Mouse (Mus musculus) testis, adult 2 months (tissue): Measurements from ENCODE around the gene Adipor2.
"Not testable (repeated sequence)": the region's sequence is repeated elsewhere in the genome, so short reads cannot be mapped to it uniquely, and the experiment has no call there.

Experiments
- CTCF ChIP-seq: fragments of 200-500 bp; IDR thresholded peaks from 2 replicates; pipeline ENCODE4 v1.5.1; 2012; ENCODE audit warnings: low read depth, mild to moderate bottlenecking, inconsistent platforms, low read length, moderate library complexity; ENCODE audit not compliant: control insufficient read depth, insufficient read depth, insufficient replicate concordance
- POLR2A ChIP-seq: fragments of 200-500 bp; IDR thresholded peaks from 2 replicates; pipeline ENCODE4 v1.6.1; 2012; ENCODE audit warnings: low read depth, mild to moderate bottlenecking, inconsistent platforms, low read length, moderate library complexity; ENCODE audit not compliant: control insufficient read depth

GRCm38 (mm10) chr6:119360250-119360649 is 57.3 kb downstream of the Adipor2 start:
- not testable (repeated sequence) for TF ChIP-seq CTCF, POLR2A
